Mouse (Mus musculus) bone marrow macrophage, adult 2 months (primary cell): ENCODE measurements around the gene Upk2. TPM values are rescaled to one million over a fixed set of nuclear protein-coding genes. Genes with fewer than 3 reads are reported as not detected.
A peak's percentile ranks its signal among the peaks of the same experiment; 100 is the strongest.

Experiments
- H3K27ac ChIP-seq: 2 replicates; pipeline ENCODE4 v1.5.1; 2012; ENCODE audit warnings: low read depth, low read length; ENCODE audit not compliant: insufficient read depth
- H3K4me1 ChIP-seq: 2 replicates; pipeline ENCODE4 v1.6.1; 2012; ENCODE audit warnings: low read length; ENCODE audit not compliant: control insufficient read depth, insufficient read depth
- H3K4me3 ChIP-seq: 2 replicates; pipeline ENCODE4 v1.5.1; 2012; ENCODE audit warnings: mild to moderate bottlenecking, low read length, moderate library complexity; ENCODE audit not compliant: insufficient read depth
- CTCF ChIP-seq: IDR thresholded peaks from 2 replicates; pipeline ENCODE4 v1.5.1; 2012; ENCODE audit warnings: low read depth, mild to moderate bottlenecking, low read length, moderate library complexity
- POLR2A ChIP-seq: IDR thresholded peaks from 2 replicates; pipeline ENCODE4 v1.6.1; 2012; ENCODE audit warnings: mild to moderate bottlenecking, low read depth, low read length, borderline replicate concordance
- polyA plus RNA-seq: library from polyadenylated mRNA; stranded (reverse); fragments of >200 nt; gene quantifications from 2 replicates; pipeline ENCODE4 v1.2.4, GENCODE M21; 2012; ENCODE audit not compliant: missing spikeins, insufficient read depth, insufficient read length

Gene Upk2
- polyA plus RNA-seq, 1 experiment: not detected

GRCm38 (mm10) chr9:44483041-44483509 is 28.3 kb upstream of the Upk2 start:
- H3K4me1 ChIP-seq: peaks cover 23% of the 10 kb centered on the region
- H3K27ac ChIP-seq: peak overlapping the region; percentile 57
- peak overlapping the region; percentile 93 for H3K4me3 ChIP-seq
- no peak for TF ChIP-seq CTCF
- no peak for TF ChIP-seq POLR2A

- Histone ChIP-seq H3K4me1 (peaks cover 23% of the 10 kb centered on the region), H3K4me3 (peak within 1 kb of the TSS; percentile 93)
Measured at GRCm38 (mm10) chr9:44482552-44482951, 27.8 kb upstream of the Upk2 start, which contains the start of gene Bcl9l. Gene Bcl9l, plus strand, starts transcription at chr9:44482825.

GRCm38 (mm10) chr9:44482112-44482511 is 27.3 kb upstream of the Upk2 start:
- TF ChIP-seq POLR2A (no peak), CTCF (no peak)
- H3K27ac ChIP-seq: peak overlapping the region; percentile 57
- peaks cover 27% of the 10 kb centered on the region for H3K4me1 ChIP-seq

More at GRCm38 (mm10) chr9:44482552-44482951, 27.8 kb upstream of the Upk2 start, which contains the start of gene Bcl9l:
- H3K27ac ChIP-seq: peak within 1 kb of the TSS; percentile 57
- TF ChIP-seq CTCF: no peak
- TF ChIP-seq POLR2A: no peak

GRCm38 (mm10) chr9:44479628-44480428 is 25.1 kb upstream of the Upk2 start:
- Histone ChIP-seq H3K4me3 (peak overlapping the region; percentile 63), H3K4me1 (peaks cover 22% of the 10 kb centered on the region), H3K27ac (peak overlapping the region; percentile 50; the same call in 1 of the 2 replicates)
- peak; percentile 97 for TF ChIP-seq CTCF
- TF ChIP-seq POLR2A: no peak

More at GRCm38 (mm10) chr9:44482112-44482511, 27.3 kb upstream of the Upk2 start:
- H3K4me3 ChIP-seq: peak overlapping the region; percentile 93

GRCm38 (mm10) chr9:44478959-44479605 is 24.3 kb upstream of the Upk2 start:
- Histone ChIP-seq H3K27ac (peak overlapping the region; percentile 50), H3K4me3 (peak overlapping the region; percentile 63), H3K4me1 (peaks cover 14% of the 10 kb centered on the region)
- TF ChIP-seq POLR2A (no peak), CTCF (no peak)

- H3K4me1 ChIP-seq: peaks cover 11% of the 10 kb centered on the region
- peak overlapping the region; percentile 23 for H3K27ac ChIP-seq
- TF ChIP-seq POLR2A: no peak
- TF ChIP-seq CTCF: no peak
Measured at GRCm38 (mm10) chr9:44478229-44478921, 23.6 kb upstream of the Upk2 start.

GRCm38 (mm10) chr9:44477339-44478228 is 22.8 kb upstream of the Upk2 start:
- Histone ChIP-seq H3K27ac (peak overlapping the region; percentile 23; the same call in 1 of the 2 replicates), H3K4me3 (peak overlapping the region; percentile 68), H3K4me1 (peaks cover 11% of the 10 kb centered on the region)
- TF ChIP-seq CTCF: peak; percentile 81
- no peak for TF ChIP-seq POLR2A

More at GRCm38 (mm10) chr9:44478229-44478921, 23.6 kb upstream of the Upk2 start:
- H3K4me3 ChIP-seq: peak overlapping the region; percentile 68

- Histone ChIP-seq H3K27ac (no peak overlapping the region), H3K4me3 (no peak overlapping the region), H3K4me1 (peaks cover 8% of the 10 kb centered on the region)
- no peak for TF ChIP-seq POLR2A
- TF ChIP-seq CTCF: 0 out of 2 replicates have a peak, but pooled peaks have one; percentile 15
Measured at GRCm38 (mm10) chr9:44475936-44476335, 21.2 kb upstream of the Upk2 start.

- TF ChIP-seq POLR2A: no peak
- no peak for TF ChIP-seq CTCF
- H3K4me1 ChIP-seq: peaks cover 6% of the 10 kb centered on the region
- no peak overlapping the region for H3K4me3 ChIP-seq
- H3K27ac ChIP-seq: no peak overlapping the region
Measured at GRCm38 (mm10) chr9:44474327-44474726, 19.6 kb upstream of the Upk2 start.
